Mouse (Mus musculus) heart, embryonic 14.5 days (tissue): ENCODE measurements around the gene Fam124a. TPM values are rescaled to one million over a fixed set of nuclear protein-coding genes. Genes with fewer than 3 reads are reported as not detected.
"Not testable (repeated sequence)": the region's sequence is repeated elsewhere in the genome, so short reads cannot be mapped to it uniquely, and the experiment has no call there.

Experiments
- ATAC-seq: fragments of 200-750 bp; cut with Nextera tagmentation; 2 replicates; pipeline ENCODE4 v1.8.0; 2017; ENCODE audit warnings: low read depth, moderate TSS enrichment; ENCODE audit not compliant: insufficient number of reproducible peaks, insufficient read depth, low FRiP score
- H3K27ac ChIP-seq, 2 experiments: fragments of 200-500 bp in 1 of 2; fragments of 300-500 bp in 1 of 2; sonication (generic) in 1 of 2; replicated peaks in 1 of 2; 2 replicates each; pipeline ENCODE4 v1.5.1; 2012 to 2014; ENCODE audit warnings: low read depth in 2 of 2, low read length in 2 of 2, control low read depth in 1 of 2, mild to moderate bottlenecking in 1 of 2, mixed read lengths in 1 of 2; ENCODE audit not compliant: control insufficient read depth in 1 of 2, insufficient read depth in 1 of 2
- H3K27me3 ChIP-seq: fragments of 300-500 bp; sonication (generic); 2 replicates; pipeline ENCODE4 v1.6.1; 2014; ENCODE audit warnings: mild to moderate bottlenecking, low read length, control low read depth; ENCODE audit not compliant: control insufficient read depth, insufficient read depth
- H3K36me3 ChIP-seq: fragments of 300-500 bp; sonication (generic); 2 replicates; pipeline ENCODE4 v1.6.1; 2014; ENCODE audit warnings: mild to moderate bottlenecking, control low read depth, low read length, mixed read lengths; ENCODE audit not compliant: control insufficient read depth, insufficient read depth
- H3K4me1 ChIP-seq, 2 experiments: fragments of 200-500 bp in 1 of 2; fragments of 300-500 bp in 1 of 2; sonication (generic) in 1 of 2; 2 replicates each; pipeline ENCODE4 v1.6.1; 2012 to 2014; ENCODE audit warnings: low read length in 2 of 2, control low read depth in 1 of 2, mixed read lengths in 1 of 2; ENCODE audit not compliant: control insufficient read depth in 2 of 2, insufficient read depth in 2 of 2
- H3K4me2 ChIP-seq: fragments of 300-500 bp; sonication (generic); 2 replicates; pipeline ENCODE4 v1.6.1; 2014; ENCODE audit warnings: mild to moderate bottlenecking, low read length
- H3K4me3 ChIP-seq, 2 experiments: fragments of 200-500 bp in 1 of 2; fragments of 300-500 bp in 1 of 2; sonication (generic) in 1 of 2; 2 replicates each; pipeline ENCODE4 v1.5.1; 2012 to 2014; ENCODE audit warnings: low read length in 2 of 2, mild to moderate bottlenecking in 2 of 2, control low read depth in 1 of 2, low read depth in 1 of 2, moderate library complexity in 1 of 2; ENCODE audit not compliant: control insufficient read depth in 1 of 2, insufficient read depth in 1 of 2
- H3K9ac ChIP-seq: fragments of 300-500 bp; sonication (generic); 2 replicates; pipeline ENCODE4 v1.6.1; 2014; ENCODE audit warnings: mild to moderate bottlenecking, low read length
- H3K9me3 ChIP-seq: fragments of 300-500 bp; sonication (generic); 2 replicates; pipeline ENCODE4 v1.6.1; 2016; ENCODE audit warnings: low read length, control low read depth; ENCODE audit not compliant: control insufficient read depth
- WGBS: fragments of 180-500 bp; shearing (Covaris S2); extraction: QIAGEN DNeasy Blood & Tissue Kit; methylation state at CpG from one replicate; pipeline ENCODE4 v1.1.7; 2014; 5-methylcytosine and 5-hydroxymethylcytosine counted together
- polyA plus RNA-seq: library from polyadenylated mRNA; unstranded; fragments of >200 nt; fragmentation: Nextera tagmentation; extraction: Ambion mirVana; gene quantifications from 2 replicates; pipeline ENCODE4 v1.2.1, GENCODE M21; 2014

Fam124a gene
- polyA plus RNA-seq, 1 experiment from 2014 or later: 3.2 TPM

DNA sequence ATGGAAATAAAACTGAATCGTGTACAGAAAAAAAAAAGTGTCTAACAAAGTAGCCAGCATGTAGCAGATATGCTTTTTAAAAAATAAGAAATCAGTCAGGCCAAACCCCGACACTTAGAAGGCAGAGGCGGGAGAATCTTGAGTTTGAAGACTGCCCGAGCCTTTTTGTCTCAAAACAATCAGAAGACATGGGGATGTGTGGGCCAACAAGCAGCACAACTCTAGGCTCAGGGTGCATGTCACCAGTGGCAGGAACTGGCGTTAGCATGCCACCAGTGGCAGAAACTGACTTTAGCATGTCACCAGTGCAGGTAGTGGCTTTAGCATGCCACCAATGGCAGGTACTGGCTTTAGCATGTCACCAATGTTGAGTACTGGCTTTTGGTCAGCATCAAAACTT, 84.0 kb downstream of the Fam124a start:
- Histone ChIP-seq H3K9ac (no peak overlapping the region), H3K27me3 (no peaks in the 10 kb centered on the region), H3K4me3 (no peak overlapping the region), H3K4me1 (no peaks in the 10 kb centered on the region), H3K27ac (no peak overlapping the region), H3K36me3 (no peaks in the 10 kb centered on the region), H3K9me3 (no peaks in the 10 kb centered on the region), H3K4me2 (no peak overlapping the region)
- ATAC-seq: no peak
- 79% methylated on average over 5 of the region's 5 CpGs for WGBS

- no peak for ATAC-seq
- Histone ChIP-seq H3K4me1 (no peaks in the 10 kb centered on the region), H3K4me3 (no peak overlapping the region), H3K27ac (no peak overlapping the region), H3K9me3 (no peaks in the 10 kb centered on the region), H3K4me2 (no peak overlapping the region), H3K36me3 (no peaks in the 10 kb centered on the region), H3K9ac (no peak overlapping the region), H3K27me3 (no peaks in the 10 kb centered on the region)
- 53% methylated on average over 4 of the region's 4 CpGs for WGBS
Observed at GRCm38 (mm10) chr14:62640396-62640795, 84.9 kb downstream of the Fam124a start.

DNA sequence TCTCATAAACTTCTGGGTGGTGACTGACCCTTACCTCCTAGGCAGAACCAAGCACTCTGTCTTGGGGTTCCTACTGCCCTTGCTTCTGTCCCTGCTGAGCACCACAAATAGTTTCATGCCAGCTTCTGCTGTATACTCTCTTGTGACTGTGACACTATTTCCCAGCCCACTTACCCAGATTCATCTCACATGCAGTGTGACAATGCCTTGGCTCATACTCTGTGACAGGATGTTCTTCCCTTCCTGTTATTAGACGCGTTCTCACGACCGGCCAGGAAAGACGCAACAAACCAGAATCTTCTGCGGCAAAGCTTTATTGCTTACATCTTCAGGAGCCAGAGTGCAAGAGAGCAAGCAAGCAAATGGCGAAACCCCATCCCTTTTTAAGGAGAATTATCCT, 86.8 kb downstream of the Fam124a start:
- not testable (repeated sequence) for ATAC-seq, H3K9me3 ChIP-seq, H3K27me3 ChIP-seq, H3K9ac ChIP-seq, H3K36me3 ChIP-seq, H3K4me1 ChIP-seq, H3K4me3 ChIP-seq, H3K27ac ChIP-seq, H3K4me2 ChIP-seq
- 74% methylated on average over 6 of the region's 7 CpGs for WGBS

- no peaks in the 10 kb centered on the region for H3K4me1 ChIP-seq
- H3K36me3 ChIP-seq: no peaks in the 10 kb centered on the region
- no peak overlapping the region for H3K4me2 ChIP-seq
- H3K9me3 ChIP-seq: no peaks in the 10 kb centered on the region
- H3K27ac ChIP-seq: no peak overlapping the region
- no peak for ATAC-seq
- H3K27me3 ChIP-seq: no peaks in the 10 kb centered on the region
- no peak overlapping the region for H3K4me3 ChIP-seq
- WGBS: 83% methylated on average over 6 of the region's 6 CpGs
- H3K9ac ChIP-seq: no peak overlapping the region
Observed at GRCm38 (mm10) chr14:62648405-62648804, 92.9 kb downstream of the Fam124a start.

- no peak overlapping the region for H3K4me2 ChIP-seq
- ATAC-seq: no peak
- no peak overlapping the region for H3K4me3 ChIP-seq
- no peaks in the 10 kb centered on the region for H3K36me3 ChIP-seq
- H3K4me1 ChIP-seq: no peaks in the 10 kb centered on the region
- H3K27ac ChIP-seq: no peak overlapping the region
- WGBS: 55% methylated on average over 3 of the region's 3 CpGs
- no peaks in the 10 kb centered on the region for H3K27me3 ChIP-seq
- H3K9me3 ChIP-seq: no peaks in the 10 kb centered on the region
- no peak overlapping the region for H3K9ac ChIP-seq
Observed at GRCm38 (mm10) chr14:62650376-62650775, 94.8 kb downstream of the Fam124a start.

GRCm38 (mm10) chr14:62651771-62652170, 96.2 kb downstream of the Fam124a start:
- H3K4me3 ChIP-seq: no peak overlapping the region
- no peak overlapping the region for H3K9ac ChIP-seq
- no peak overlapping the region for H3K27ac ChIP-seq
- no peaks in the 10 kb centered on the region for H3K9me3 ChIP-seq
- no peak overlapping the region for H3K4me2 ChIP-seq
- H3K4me1 ChIP-seq: no peaks in the 10 kb centered on the region
- 86% methylated on average over 3 of the region's 3 CpGs for WGBS
- no peak for ATAC-seq
- no peaks in the 10 kb centered on the region for H3K27me3 ChIP-seq
- H3K36me3 ChIP-seq: no peaks in the 10 kb centered on the region

DNA sequence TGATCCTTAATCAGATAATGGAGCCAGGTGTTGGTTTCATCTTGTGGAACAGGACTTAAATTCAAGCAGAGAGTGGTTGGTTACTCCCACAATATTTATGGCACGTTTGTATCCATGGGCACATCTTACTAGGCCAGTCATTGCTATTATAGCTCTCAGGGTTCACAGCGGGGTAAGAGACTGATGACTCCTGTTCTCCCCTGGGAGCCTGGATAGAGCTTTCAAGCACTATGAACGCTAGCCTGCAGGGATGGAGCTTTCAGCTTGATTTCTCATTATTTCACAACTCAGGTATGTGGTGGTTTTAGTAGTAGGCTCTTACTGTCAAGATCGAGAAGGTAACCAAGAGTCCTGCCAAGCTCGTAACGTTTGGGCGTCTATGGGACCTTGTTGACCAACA, 100.5 kb downstream of the Fam124a start:
- 72% methylated on average over 7 of the region's 7 CpGs for WGBS
- ATAC-seq: no peak
- Histone ChIP-seq H3K36me3 (no peaks in the 10 kb centered on the region), H3K4me3 (no peak overlapping the region), H3K9ac (no peak overlapping the region), H3K9me3 (no peaks in the 10 kb centered on the region), H3K4me1 (no peaks in the 10 kb centered on the region), H3K27ac (no peak overlapping the region), H3K4me2 (no peak overlapping the region), H3K27me3 (no peaks in the 10 kb centered on the region)

- Histone ChIP-seq H3K9me3 (no peaks in the 10 kb centered on the region), H3K4me2 (no peak overlapping the region), H3K4me3 (no peak overlapping the region), H3K4me1 (no peaks in the 10 kb centered on the region), H3K9ac (no peak overlapping the region), H3K27ac (no peak overlapping the region), H3K27me3 (no peaks in the 10 kb centered on the region), H3K36me3 (no peaks in the 10 kb centered on the region)
- no peak for ATAC-seq
- 61% methylated on average over 3 of the region's 3 CpGs for WGBS
Observed at GRCm38 (mm10) chr14:62657469-62657868, 101.9 kb downstream of the Fam124a start.
